Mouse (Mus musculus): ENCODE measurements at regions not wholly inside any gene's neighbourhood (a gene's known extent, or its start where the extent isn't known, plus 50 kb on each side); places are given as distances from the start of the nearest gene placed in this dataset.

DNA sequence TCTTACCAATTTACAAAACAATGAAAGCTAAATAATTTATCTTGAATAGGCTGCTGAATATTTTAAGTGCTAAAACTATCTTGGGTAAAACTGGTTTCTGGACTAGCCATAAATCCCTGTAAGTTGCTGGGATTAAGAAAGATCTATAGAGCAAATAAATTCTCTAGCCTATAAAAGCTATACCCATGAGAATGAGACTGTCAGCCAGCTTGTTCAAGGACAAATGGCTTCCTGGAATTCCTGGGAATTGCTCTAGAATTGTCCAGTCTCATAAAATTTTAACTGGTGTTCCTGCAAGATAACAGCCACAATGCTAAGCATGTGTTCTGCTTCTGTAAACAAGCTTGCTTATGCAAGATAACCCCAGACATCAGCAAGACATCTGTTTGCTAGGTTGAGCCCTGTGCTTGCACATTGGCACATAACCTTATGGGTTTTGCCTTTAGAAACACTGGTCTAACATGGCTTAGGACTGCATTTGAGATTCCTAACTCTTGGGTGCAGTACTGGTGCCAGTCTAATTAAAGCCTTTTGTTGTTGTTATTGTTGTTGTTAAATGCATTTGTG, 180.2 kb upstream of the Syt10 start:
- no peak for DNase-seq (ENCODE audit: low spot score in 2 of 2)

GRCm38 (mm10) chr15:90023164-90023563, 181.5 kb upstream of the Syt10 start:
- no peak for DNase-seq (ENCODE audit: low spot score in 2 of 2)

DNA sequence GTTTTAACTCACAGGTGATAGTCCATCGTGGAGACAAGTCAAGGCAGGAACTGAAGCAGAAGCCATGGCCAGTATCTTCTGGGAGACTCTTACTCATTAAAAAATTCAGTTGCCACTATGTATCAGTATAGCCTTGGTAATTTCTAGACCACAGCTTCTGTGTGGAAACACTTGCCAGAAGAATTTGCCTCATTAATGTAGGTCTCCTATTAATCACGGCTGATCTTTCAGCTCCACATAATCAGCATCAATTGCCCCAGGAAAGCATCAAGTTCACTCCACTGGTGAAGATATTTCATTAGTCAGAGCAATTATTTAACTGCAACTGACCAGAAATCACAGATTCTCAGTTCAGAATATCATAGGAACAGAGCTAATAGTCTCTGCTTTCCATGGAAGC, 189.8 kb upstream of the Alg10b start:
- DNase-seq (ENCODE audit: low spot score in 2 of 2): no peak

DNA sequence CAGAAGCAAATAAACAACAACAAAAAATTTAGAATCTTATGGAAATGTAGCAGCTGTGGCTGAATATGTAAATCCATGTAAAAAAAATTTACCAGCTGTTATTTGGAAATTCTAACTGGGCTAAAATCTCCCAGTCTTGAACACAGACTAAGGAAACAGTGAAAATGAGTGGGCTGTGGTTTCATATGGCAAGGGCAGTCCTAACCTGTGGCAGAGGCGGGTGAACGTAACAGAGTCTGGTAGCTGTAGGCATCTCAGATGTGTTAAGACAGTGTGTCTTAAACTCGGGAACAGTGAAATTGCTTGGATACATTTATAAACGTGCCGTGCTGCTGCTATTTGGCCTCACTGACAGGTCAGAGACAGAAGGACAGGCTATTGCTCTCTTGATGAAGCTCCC, 178.4 kb upstream of the Alg10b start:
- DNase-seq (ENCODE audit: low spot score in 2 of 2): no peak

GRCm38 (mm10) chr15:90062021-90062420, 162.1 kb upstream of the Alg10b start:
- DNase-seq (ENCODE audit: low spot score in 2 of 2): no peak

GRCm38 (mm10) chr15:90065768-90066167, 158.3 kb upstream of the Alg10b start:
- no peak for DNase-seq (ENCODE audit: low spot score in 2 of 2)

DNA sequence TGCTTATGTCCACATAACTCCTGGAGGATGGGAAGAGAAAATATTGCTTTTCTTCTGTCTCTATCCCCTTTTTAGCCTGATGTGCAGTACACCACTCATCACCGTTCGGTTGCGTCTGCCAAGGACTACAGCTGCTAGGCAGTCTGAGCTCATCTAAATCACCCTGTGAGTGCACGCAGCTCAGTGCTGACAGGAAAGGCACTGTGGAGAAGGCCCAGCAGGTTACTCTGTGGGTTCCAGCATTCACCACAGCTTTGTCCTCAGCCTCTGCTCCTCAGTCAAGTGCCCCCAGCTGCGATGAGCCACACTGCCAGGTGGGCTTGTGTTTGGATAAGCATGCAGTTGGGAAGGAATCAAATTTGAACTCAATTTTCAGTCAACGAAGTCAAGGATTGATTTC, 152.0 kb upstream of the Alg10b start:
- DNase-seq (ENCODE audit: low spot score in 2 of 2): peak; percentile 36 to 51

GRCm38 (mm10) chr15:90082175-90082951, 141.7 kb upstream of the Alg10b start:
- no peak for DNase-seq (ENCODE audit: low spot score in 2 of 2)

GRCm38 (mm10) chr15:90109445-90109988, 114.6 kb upstream of the Alg10b start:
- no peak for DNase-seq (ENCODE audit: low spot score in 2 of 2)

GRCm38 (mm10) chr15:90113611-90114010, 110.5 kb upstream of the Alg10b start:
- no peak for DNase-seq (ENCODE audit: low spot score in 2 of 2)

DNA sequence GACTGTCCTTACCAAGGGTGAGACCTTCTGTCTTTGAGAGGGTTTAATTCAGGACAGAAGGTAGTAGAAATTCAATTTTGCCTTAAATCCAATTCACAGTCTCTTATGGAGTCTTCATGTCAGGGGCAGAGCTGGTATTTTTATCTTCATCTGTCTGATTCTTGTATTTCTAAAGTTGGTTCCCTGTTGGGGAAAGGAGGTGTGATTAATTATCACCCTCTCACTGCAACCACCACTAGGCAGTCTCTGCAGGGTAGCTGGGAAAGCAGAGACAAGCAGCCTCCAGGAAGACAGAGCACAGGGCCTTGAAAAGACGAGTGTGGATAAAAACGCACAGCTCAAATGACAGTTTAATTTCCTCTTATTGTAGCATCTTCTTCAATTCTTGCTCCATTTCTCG, 104.4 kb upstream of the Alg10b start:
- DNase-seq (ENCODE audit: low spot score in 2 of 2): no peak

GRCm38 (mm10) chr15:90123999-90124398, 100.1 kb upstream of the Alg10b start:
- DNase-seq (ENCODE audit: low spot score in 2 of 2): no peak

GRCm38 (mm10) chr15:90125146-90125545, 99.0 kb upstream of the Alg10b start:
- no peak for DNase-seq (ENCODE audit: low spot score in 2 of 2)

DNA sequence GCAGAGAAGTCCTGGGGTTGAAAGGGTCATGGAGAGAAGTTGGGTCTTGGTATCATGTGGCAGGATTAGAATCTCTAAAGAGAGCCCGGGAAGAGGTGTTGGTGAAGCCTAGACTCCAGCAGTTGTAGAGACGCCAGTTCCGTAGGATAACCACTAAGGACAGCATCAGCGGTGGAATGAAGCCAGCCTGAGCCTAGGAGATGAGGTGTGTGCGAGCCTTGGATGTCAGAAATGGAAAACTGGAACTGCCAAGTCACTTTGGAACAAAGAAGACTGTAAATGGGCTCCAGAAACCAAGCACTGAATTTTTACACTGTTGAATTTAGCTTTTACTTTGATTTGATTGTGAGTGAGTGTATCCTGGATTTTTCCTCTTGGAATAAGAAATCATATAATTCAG, 92.3 kb upstream of the Alg10b start:
- peak; percentile 28 for DNase-seq (ENCODE audit: low spot score in 2 of 2)

- DNase-seq (ENCODE audit: low spot score in 2 of 2): no peak
Observed at GRCm38 (mm10) chr15:90140966-90141365, 83.1 kb upstream of the Alg10b start.

GRCm38 (mm10) chr15:90148663-90149062, 75.4 kb upstream of the Alg10b start:
- DNase-seq (ENCODE audit: low spot score in 2 of 2): no peak

- peak; percentile 25 to 34 for DNase-seq (ENCODE audit: low spot score in 2 of 2)
Observed at GRCm38 (mm10) chr15:90153821-90154560, 70.1 kb upstream of the Alg10b start.

All from right cerebral cortex, postnatal 10 days (tissue).